Mouse (Mus musculus): ENCODE data around the gene Eva1a. TPM values are rescaled to one million over a fixed set of nuclear protein-coding genes. Genes with fewer than 3 reads are reported as not detected.

Eva1a gene
- polyA plus RNA-seq, 1 experiment from 2014 or later = 42.8 TPM

DNA sequence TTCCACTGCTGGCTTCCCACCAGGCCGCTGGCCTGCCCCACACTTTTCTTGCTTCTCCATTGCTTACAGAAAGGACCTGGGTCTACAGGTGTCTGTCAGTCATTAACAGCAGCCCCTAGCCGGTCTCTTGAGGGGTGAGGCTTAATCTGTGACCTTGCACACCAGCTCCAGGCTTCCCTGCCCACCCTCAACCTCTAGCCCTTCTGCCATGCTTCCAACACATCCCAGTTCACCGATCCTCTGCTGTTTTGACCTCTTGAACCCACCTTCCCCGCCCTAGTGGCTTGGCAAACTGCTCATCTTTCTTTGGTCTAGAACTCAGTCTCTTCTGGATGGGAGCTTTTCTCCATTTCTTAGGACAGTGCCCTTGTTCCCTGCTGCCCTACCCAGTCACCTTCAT is 2.8 kb downstream of the Eva1a start:
- H3K4me3 ChIP-seq (replicated peaks) = peak overlapping the region; percentile 69
- peak overlapping the region; percentile 91 for H3K4me2 ChIP-seq
- no peak; the same call in 1 of the 2 replicates for ATAC-seq (replicated peaks; ENCODE audit: low FRiP score)
- peak overlapping the region; percentile 94 for H3K27ac ChIP-seq
- peaks cover 65% of the 10 kb centered on the region for H3K4me1 ChIP-seq
- no peaks in the 10 kb centered on the region for H3K36me3 ChIP-seq
- H3K9ac ChIP-seq = no peak overlapping the region
- H3K27me3 ChIP-seq = no peaks in the 10 kb centered on the region
- WGBS = 30% methylated on average over 4 of the region's 4 CpGs
- H3K9me3 ChIP-seq (replicated peaks) = no peaks in the 10 kb centered on the region

DNA sequence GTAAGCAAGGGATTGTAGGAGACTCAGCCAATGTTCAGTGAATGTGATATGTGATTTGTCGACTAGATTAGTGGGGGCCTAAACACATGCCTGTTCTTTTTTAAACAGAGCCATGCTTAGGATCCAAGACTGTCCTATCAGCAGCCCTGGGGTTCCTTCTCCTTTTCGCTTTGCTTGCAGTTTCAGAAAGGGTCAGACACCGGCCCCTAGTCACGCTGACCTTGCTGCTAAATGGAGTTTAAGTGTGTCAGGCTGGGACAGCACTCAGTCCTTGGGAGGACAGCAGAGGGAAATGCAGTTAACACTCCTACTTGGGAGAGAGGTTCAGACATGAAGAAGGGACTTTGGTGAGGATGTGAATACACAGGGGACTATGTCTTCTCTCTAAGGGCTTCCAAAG is 3.7 kb downstream of the Eva1a start:
- no peak overlapping the region; the same call in 1 of the 2 replicates for H3K27ac ChIP-seq
- no peaks in the 10 kb centered on the region for H3K9me3 ChIP-seq (replicated peaks)
- 0 out of 2 replicates have a peak, but pooled peaks cover 4% of the 10 kb centered on the region for H3K36me3 ChIP-seq
- peaks cover 71% of the 10 kb centered on the region for H3K4me1 ChIP-seq
- WGBS = 64% methylated on average over 4 of the region's 4 CpGs
- ATAC-seq (replicated peaks; ENCODE audit: low FRiP score) = no peak
- 0 out of 2 replicates have a peak overlapping the region, but pooled peaks have one; percentile 91 for H3K4me2 ChIP-seq
- no peak overlapping the region for H3K4me3 ChIP-seq (replicated peaks)
- no peak overlapping the region for H3K9ac ChIP-seq
- H3K27me3 ChIP-seq = no peaks in the 10 kb centered on the region

DNA sequence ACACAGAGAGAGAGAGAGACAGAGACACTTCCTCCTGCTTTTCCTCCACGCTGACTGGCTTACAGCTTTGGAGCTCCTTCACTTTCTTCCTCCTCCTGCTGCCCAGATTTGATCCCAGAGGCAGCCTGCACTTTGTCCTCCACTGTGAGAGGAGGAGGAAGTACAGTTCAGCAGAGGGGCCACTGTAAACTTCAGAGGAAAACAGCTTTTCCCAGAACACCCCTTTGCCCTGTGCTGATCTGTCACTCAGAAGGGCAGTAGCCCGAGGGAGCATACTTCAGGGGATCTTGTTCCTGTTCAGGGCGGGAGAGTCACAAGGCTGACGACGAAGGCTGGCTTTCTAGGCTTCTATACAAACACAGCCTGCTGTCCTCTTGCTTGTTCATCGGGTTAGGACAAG is 7.1 kb downstream of the Eva1a start:
- H3K9ac ChIP-seq = no peak overlapping the region
- H3K36me3 ChIP-seq = 0 out of 2 replicates have a peak, but pooled peaks cover 4% of the 10 kb centered on the region
- peak overlapping the region; percentile 29 for H3K27ac ChIP-seq
- H3K4me3 ChIP-seq (replicated peaks) = no peak overlapping the region
- no peaks in the 10 kb centered on the region for H3K9me3 ChIP-seq (replicated peaks)
- no peak overlapping the region for H3K4me2 ChIP-seq
- no peaks in the 10 kb centered on the region for H3K27me3 ChIP-seq
- 12% methylated on average over 6 of the region's 6 CpGs for WGBS
- H3K4me1 ChIP-seq = peaks cover 80% of the 10 kb centered on the region
- ATAC-seq (replicated peaks; ENCODE audit: low FRiP score) = peak; percentile 82

DNA sequence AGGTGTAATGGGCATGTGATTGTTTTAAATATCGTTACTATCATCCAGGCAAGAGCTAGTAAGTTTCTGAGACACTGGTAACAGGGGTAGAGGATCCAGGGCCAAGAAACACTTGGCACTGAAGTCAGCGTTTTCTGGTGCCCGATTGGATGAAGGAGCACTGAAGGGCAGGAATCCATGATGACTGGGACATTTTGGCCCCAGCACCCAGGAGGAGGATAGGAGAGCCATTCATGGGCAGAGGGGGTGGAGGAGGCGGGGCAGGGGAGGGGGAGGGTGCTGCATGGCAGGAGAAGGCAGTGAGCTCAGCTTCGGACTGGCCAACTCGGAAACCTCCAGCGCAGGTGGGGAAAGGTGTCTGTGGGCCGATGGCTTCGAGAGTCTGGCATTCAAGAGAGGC is 9.4 kb downstream of the Eva1a start:
- 62% methylated on average over 9 of the region's 9 CpGs for WGBS

DNA sequence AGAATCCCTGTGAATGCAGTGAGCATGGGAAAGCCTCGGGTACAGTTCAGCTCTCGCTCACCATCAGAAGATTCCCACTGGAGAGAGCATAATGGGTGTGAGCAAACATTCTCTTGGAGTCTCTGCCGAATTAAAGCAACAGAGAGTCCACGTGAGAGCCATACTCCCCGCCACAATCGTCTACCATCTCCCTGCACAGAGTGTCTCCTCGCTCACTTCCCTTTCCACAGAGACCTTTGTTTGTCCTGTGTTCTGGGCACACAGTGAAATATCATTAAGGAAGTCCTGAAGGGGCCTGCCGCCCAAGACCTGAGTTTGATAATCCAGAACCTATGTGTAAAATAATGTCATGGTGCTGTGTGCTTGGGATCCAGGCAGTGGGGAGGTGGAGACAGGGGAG is 10.7 kb downstream of the Eva1a start:
- Histone ChIP-seq H3K27ac (no peak overlapping the region), H3K9me3 (replicated peaks) (no peaks in the 10 kb centered on the region), H3K4me1 (peaks cover 44% of the 10 kb centered on the region), H3K27me3 (no peaks in the 10 kb centered on the region), H3K9ac (no peak overlapping the region), H3K4me2 (no peak overlapping the region), H3K36me3 (peaks cover 7% of the 10 kb centered on the region; the same call in 1 of the 2 replicates), H3K4me3 (replicated peaks) (no peak overlapping the region)
- ATAC-seq (replicated peaks; ENCODE audit: low FRiP score) = no peak
- WGBS = 83% methylated on average over 8 of the region's 8 CpGs

More for the DNA sequence above, 9.4 kb downstream of the Eva1a start:
- Histone ChIP-seq H3K9me3 (replicated peaks) (no peaks in the 10 kb centered on the region), H3K4me1 (peaks cover 58% of the 10 kb centered on the region), H3K27me3 (no peaks in the 10 kb centered on the region), H3K9ac (no peak overlapping the region), H3K4me3 (replicated peaks) (no peak overlapping the region), H3K36me3 (0 out of 2 replicates have a peak, but pooled peaks cover 4% of the 10 kb centered on the region), H3K27ac (no peak overlapping the region), H3K4me2 (no peak overlapping the region)
- ATAC-seq (replicated peaks; ENCODE audit: low FRiP score) = no peak

DNA sequence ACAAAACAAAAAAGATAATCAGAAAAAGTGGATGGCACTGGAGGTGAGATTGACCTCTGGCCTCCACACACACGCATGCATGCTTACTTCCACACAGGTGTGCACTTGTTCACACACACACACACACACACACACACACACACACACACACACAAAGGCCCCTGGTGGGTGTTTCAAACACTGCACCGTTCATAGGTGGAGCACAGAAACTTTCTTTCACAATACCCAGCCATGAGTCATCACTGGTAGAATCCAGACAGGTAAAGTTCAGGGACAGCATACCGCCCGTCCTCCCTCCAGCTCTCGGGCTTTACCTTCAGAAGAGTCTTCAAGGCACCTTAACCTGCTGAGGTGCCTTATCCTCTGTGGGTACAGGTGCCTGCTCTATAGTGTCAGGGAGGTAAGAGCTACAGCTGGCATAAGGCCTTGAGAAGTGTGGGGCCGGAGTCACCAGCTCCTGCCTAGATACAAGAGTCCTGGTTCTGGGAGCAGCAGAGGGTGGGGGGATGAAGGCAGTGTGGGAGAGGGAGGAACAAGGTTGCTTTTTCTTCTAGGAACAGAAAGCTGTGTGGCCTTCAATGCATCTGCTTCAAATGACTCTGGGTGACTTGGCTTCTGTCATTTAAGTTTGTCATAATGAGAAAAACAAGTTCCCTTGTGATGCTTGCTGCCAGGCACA is 11.3 kb downstream of the Eva1a start:
- no peak for ATAC-seq (replicated peaks; ENCODE audit: low FRiP score)
- H3K4me2 ChIP-seq = no peak overlapping the region
- no peak overlapping the region for H3K9ac ChIP-seq
- H3K36me3 ChIP-seq = peaks cover 8% of the 10 kb centered on the region; the same call in 1 of the 2 replicates
- no peak overlapping the region; the same call in 1 of the 2 replicates for H3K27ac ChIP-seq
- no peaks in the 10 kb centered on the region for H3K9me3 ChIP-seq (replicated peaks)
- 73% methylated on average over 6 of the region's 6 CpGs for WGBS
- H3K4me1 ChIP-seq = peaks cover 39% of the 10 kb centered on the region
- no peak overlapping the region for H3K4me3 ChIP-seq (replicated peaks)
- no peaks in the 10 kb centered on the region for H3K27me3 ChIP-seq

DNA sequence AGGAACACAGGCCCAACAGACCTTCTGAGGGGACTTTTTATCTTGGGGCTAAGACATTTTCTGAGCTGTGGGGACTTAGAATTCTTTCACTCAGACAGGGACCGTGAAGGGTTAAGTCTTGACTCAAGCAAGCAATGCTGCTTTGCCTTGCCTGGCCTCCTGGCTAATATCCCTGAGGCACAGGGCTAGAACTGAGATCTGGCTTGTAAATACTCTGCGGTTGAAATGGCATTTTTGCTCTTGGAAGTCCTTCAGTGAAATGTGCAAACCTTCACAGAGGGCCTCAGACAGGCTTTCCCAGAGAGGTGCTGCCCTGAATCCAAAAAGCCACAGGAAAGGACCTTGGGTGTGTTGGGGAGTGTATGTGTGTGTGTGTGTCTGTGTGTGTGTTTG is 11.9 kb downstream of the Eva1a start:
- 66% methylated on average over 2 of the region's 2 CpGs for WGBS
- Histone ChIP-seq H3K36me3 (peaks cover 8% of the 10 kb centered on the region; the same call in 1 of the 2 replicates), H3K27ac (no peak overlapping the region; the same call in 1 of the 2 replicates), H3K4me3 (replicated peaks) (no peak overlapping the region), H3K9me3 (replicated peaks) (no peaks in the 10 kb centered on the region), H3K27me3 (no peaks in the 10 kb centered on the region), H3K4me2 (no peak overlapping the region), H3K4me1 (peaks cover 37% of the 10 kb centered on the region), H3K9ac (no peak overlapping the region)
- no peak for ATAC-seq (replicated peaks; ENCODE audit: low FRiP score)

DNA sequence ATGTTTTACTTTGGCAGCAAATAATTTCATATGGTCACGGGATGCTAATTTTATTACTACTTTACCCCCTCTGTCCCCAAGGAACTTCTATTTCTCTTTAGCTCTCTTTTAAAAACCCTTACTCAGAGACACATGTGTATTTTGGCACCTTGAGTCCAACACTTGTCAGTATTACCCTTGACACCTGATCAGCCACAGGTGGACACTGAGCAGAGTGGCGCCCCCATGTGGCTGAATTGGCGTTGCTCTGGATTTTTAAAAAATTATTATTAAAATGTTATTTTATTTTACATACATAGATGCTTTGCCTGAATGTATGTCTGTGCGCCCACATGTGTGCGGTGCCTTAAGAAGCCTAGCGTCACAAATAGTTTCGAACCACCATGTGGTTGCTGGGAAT is 14.0 kb downstream of the Eva1a start:
- no peak overlapping the region for H3K4me3 ChIP-seq (replicated peaks)
- no peaks in the 10 kb centered on the region for H3K9me3 ChIP-seq (replicated peaks)
- H3K4me2 ChIP-seq = no peak overlapping the region
- peak overlapping the region; percentile 9; the same call in 1 of the 2 replicates for H3K27ac ChIP-seq
- ATAC-seq (replicated peaks; ENCODE audit: low FRiP score) = no peak
- no peaks in the 10 kb centered on the region for H3K27me3 ChIP-seq
- WGBS = 73% methylated on average over 7 of the region's 7 CpGs
- H3K4me1 ChIP-seq = peaks cover 18% of the 10 kb centered on the region; the same call in 1 of the 2 replicates
- no peak overlapping the region for H3K9ac ChIP-seq
- H3K36me3 ChIP-seq = peaks cover 4% of the 10 kb centered on the region; the same call in 1 of the 2 replicates

DNA sequence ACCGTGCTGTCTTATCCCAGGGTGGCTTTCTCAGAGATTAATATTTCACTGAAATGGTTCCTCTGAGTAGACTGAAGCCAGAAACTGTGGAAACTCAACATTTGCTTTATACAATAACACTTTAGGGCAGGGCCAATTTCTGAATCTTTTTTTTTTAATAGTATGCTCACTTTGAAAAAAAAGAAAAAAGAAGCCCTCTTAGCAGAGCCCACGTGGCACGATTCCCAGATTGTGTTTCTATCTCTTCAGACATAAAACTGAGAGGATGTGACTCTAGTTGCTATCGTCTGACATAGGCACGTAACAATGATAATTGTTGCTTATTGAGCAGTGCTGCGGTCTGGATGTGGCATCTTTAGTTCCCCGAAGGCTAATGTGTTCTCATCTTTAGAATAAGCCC is 19.1 kb downstream of the Eva1a start:
- ATAC-seq (replicated peaks; ENCODE audit: low FRiP score) = no peak
- Histone ChIP-seq H3K27me3 (no peaks in the 10 kb centered on the region), H3K4me2 (no peak overlapping the region), H3K4me1 (0 out of 2 replicates have a peak, but pooled peaks cover 2% of the 10 kb centered on the region), H3K9ac (no peak overlapping the region), H3K27ac (no peak overlapping the region), H3K36me3 (peaks cover 4% of the 10 kb centered on the region; the same call in 1 of the 2 replicates), H3K4me3 (replicated peaks) (no peak overlapping the region), H3K9me3 (replicated peaks) (no peaks in the 10 kb centered on the region)
- WGBS = 67% methylated on average over 7 of the region's 7 CpGs

DNA sequence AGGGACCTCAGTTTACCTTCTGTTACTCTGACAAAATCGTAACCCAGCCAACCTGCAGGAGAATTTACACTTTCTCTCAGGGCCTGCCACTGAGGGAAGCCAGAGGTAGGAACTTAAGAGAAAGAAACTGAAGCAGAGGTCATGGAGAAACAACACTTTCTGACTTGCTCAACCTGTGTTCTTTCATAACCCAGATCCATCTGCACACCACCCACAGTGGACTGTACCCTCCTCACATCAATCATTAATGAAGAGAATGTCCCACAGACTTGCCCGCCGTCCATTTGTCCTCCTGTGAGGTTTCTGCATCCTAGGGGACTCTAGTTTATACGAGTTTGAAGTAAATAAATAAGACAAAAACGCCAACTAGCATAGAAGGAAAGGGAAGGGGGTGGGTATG is 24.4 kb downstream of the Eva1a start:
- WGBS = 81% methylated on average over 5 of the region's 5 CpGs
- Histone ChIP-seq H3K9ac (no peak overlapping the region), H3K4me2 (no peak overlapping the region), H3K36me3 (peaks cover 11% of the 10 kb centered on the region), H3K27ac (no peak overlapping the region), H3K27me3 (no peaks in the 10 kb centered on the region), H3K9me3 (replicated peaks) (no peaks in the 10 kb centered on the region), H3K4me1 (no peaks in the 10 kb centered on the region), H3K4me3 (replicated peaks) (no peak overlapping the region)
- no peak for ATAC-seq (replicated peaks; ENCODE audit: low FRiP score)

DNA sequence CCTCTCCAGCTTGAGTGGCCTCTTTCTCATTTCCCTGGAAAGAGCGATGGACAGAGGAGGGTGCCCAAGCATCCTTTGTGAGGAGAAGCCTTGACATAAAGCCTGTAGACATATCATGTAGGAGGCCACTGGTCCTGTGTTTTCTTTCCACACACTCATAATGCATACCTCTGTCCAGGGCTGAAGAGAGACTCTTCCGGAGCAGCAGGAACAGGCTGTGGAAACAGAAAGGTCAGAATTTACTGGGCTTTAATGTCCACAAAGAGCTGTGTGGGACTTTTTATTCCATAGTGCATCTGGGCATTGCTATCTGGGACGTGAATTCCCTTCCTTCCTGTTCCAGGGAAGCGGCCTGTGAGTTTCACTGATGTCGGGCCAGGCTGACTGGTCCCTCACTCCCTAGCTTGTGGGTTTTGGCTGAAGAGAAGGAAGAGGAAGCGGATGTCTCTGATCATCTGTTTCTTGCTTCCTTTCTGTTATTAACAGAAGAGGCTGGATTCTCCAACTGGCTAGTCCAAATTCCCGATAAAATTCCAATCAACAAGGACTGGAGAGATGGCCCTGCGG is 25.8 kb downstream of the Eva1a start:
- no peak for ATAC-seq (replicated peaks; ENCODE audit: low FRiP score)
- Histone ChIP-seq H3K27ac (peak overlapping the region; percentile 74), H3K36me3 (peaks cover 18% of the 10 kb centered on the region), H3K27me3 (no peaks in the 10 kb centered on the region), H3K4me1 (no peaks in the 10 kb centered on the region), H3K9ac (no peak overlapping the region), H3K4me2 (no peak overlapping the region), H3K4me3 (replicated peaks) (no peak overlapping the region), H3K9me3 (replicated peaks) (no peaks in the 10 kb centered on the region)
- WGBS = 90% methylated on average over 8 of the region's 8 CpGs

DNA sequence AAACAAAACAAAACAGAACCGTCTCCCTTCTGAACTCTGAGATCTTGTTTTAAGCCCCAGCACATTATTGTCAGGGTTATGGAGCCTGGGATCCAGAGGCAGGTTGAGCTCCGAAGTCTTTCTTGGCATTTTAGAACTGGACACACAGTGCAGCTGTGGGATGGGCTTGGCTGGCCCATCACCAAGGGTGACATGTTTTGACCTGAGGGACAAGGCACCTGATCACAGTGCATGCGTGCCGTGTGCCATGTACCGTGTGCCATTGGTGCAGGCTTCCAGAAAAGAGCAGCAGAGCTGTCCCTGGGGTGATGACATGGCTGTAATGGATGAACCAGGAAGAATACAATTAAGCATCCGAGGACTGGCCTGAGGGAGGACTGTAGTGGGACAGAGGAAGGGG is 29.6 kb downstream of the Eva1a start:
- 73% methylated on average over 6 of the region's 6 CpGs for WGBS
- H3K9ac ChIP-seq = no peak overlapping the region
- no peaks in the 10 kb centered on the region for H3K27me3 ChIP-seq
- peaks cover 50% of the 10 kb centered on the region for H3K36me3 ChIP-seq
- no peak overlapping the region for H3K27ac ChIP-seq
- no peaks in the 10 kb centered on the region for H3K4me1 ChIP-seq
- H3K9me3 ChIP-seq (replicated peaks) = no peaks in the 10 kb centered on the region
- no peak for ATAC-seq (replicated peaks; ENCODE audit: low FRiP score)
- H3K4me3 ChIP-seq (replicated peaks) = no peak overlapping the region
- H3K4me2 ChIP-seq = no peak overlapping the region
